Mouse (Mus musculus): ENCODE results near the gene Capzb. TPM values are rescaled to one million over a fixed set of nuclear protein-coding genes. Genes with fewer than 3 reads are reported as not detected.

Gene Capzb
- total RNA-seq, 2 experiments from 2014 or later, result 343 to 361 TPM

- no peak for DNase-seq (ENCODE audit: low spot score in 2 of 2)
These were observed 13.5 kb upstream of the Capzb start for GRCm38 (mm10) chr4:139179218-139179617.

- no peak for DNase-seq (ENCODE audit: low spot score in 2 of 2)
These were observed 12.7 kb upstream of the Capzb start for GRCm38 (mm10) chr4:139179731-139180625.

GRCm38 (mm10) chr4:139182511-139182910 is 10.2 kb upstream of the Capzb start:
- DNase-seq (ENCODE audit: low spot score in 2 of 2), result no peak

- no peak for DNase-seq (ENCODE audit: low spot score in 2 of 2)
These were observed 6.8 kb upstream of the Capzb start for GRCm38 (mm10) chr4:139185766-139186442.

- DNase-seq (ENCODE audit: low spot score in 2 of 2), result no peak
These were observed 4.8 kb upstream of the Capzb start for GRCm38 (mm10) chr4:139187930-139188329.

GRCm38 (mm10) chr4:139191605-139192498 is 847 bp upstream of the Capzb start:
- DNase-seq (ENCODE audit: low spot score in 2 of 2), result no peak

- no peak for DNase-seq (ENCODE audit: low spot score in 2 of 2)
These were observed 736 bp downstream of the Capzb start for GRCm38 (mm10) chr4:139193176-139194093.

GRCm38 (mm10) chr4:139195101-139195500 is 2.4 kb downstream of the Capzb start:
- DNase-seq (ENCODE audit: low spot score in 2 of 2), result no peak

- DNase-seq (ENCODE audit: low spot score in 2 of 2), result no peak
These were observed 3.8 kb downstream of the Capzb start for GRCm38 (mm10) chr4:139196464-139196863.

GRCm38 (mm10) chr4:139196949-139197348 is 4.2 kb downstream of the Capzb start:
- no peak for DNase-seq (ENCODE audit: low spot score in 2 of 2)

GRCm38 (mm10) chr4:139197453-139197852 is 4.8 kb downstream of the Capzb start:
- no peak for DNase-seq (ENCODE audit: low spot score in 2 of 2)

- DNase-seq (ENCODE audit: low spot score in 2 of 2), result no peak
These were observed 5.4 kb downstream of the Capzb start for GRCm38 (mm10) chr4:139198004-139198689.

- no peak for DNase-seq (ENCODE audit: low spot score in 2 of 2)
These were observed 6.4 kb downstream of the Capzb start for GRCm38 (mm10) chr4:139199126-139199525.

GRCm38 (mm10) chr4:139199703-139200340 is 7.1 kb downstream of the Capzb start:
- no peak for DNase-seq (ENCODE audit: low spot score in 2 of 2)

- DNase-seq (ENCODE audit: low spot score in 2 of 2), result no peak
These were observed 8.2 kb downstream of the Capzb start for GRCm38 (mm10) chr4:139200946-139201345.

- DNase-seq (ENCODE audit: low spot score in 2 of 2), result no peak
These were observed 9.9 kb downstream of the Capzb start for GRCm38 (mm10) chr4:139202556-139202955.

GRCm38 (mm10) chr4:139203381-139203780 is 10.7 kb downstream of the Capzb start:
- DNase-seq (ENCODE audit: low spot score in 2 of 2), result no peak

GRCm38 (mm10) chr4:139205842-139206241 is 13.1 kb downstream of the Capzb start:
- no peak for DNase-seq (ENCODE audit: low spot score in 2 of 2)

Measured in adrenal gland, postnatal 4 days (tissue).